Mouse (Mus musculus): Measurements from ENCODE around the gene H2-DMb2.

DNA sequence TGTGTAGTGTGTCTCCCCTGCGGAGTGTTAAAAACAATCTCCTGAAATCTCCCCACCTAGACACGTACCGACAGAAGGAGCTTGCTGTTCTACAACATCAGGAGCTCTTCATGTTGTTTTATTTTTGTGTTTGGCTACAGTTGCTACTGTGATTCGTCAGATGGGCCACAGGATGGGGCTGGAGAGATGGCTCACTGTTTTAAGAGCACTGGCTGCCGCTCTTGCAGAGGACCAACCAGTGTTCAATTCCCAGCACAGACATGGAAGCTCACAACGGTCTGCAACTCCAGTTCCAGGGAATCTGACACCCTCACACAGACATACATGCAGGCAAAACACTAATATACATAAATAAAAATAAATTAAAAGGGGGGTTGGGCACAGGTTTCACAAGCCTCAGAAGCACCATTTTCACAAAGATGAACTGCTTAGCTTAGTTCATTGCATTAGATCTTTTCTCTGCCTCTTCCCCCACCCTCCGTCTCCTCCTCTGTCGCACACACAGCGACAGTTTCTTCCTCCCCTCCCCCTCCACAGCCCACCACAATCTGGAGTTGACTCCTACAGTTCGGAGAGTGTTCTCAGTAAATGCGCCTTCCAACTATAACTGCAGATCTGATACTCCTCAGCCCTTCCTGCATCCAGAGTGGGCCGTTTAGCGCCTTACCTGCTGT lies 14.7 kb upstream of the H2-DMb2 start:
- TF ChIP-seq POLR2A (IDR thresholded peaks at IDR 0.05; ENCODE audit: borderline replicate concordance, low read depth, low read length) (no peak), CTCF (IDR thresholded peaks at IDR 0.05; ENCODE audit: low read depth, low read length) (no peak)

All from bone marrow macrophage, adult 2 months (primary cell).